Mouse (Mus musculus): Measurements from ENCODE around the gene Gm21897.
"Not testable (repeated sequence)": the region's sequence is repeated elsewhere in the genome, so short reads cannot be mapped to it uniquely, and the experiment has no call there.

The Gm21897 gene

DNA sequence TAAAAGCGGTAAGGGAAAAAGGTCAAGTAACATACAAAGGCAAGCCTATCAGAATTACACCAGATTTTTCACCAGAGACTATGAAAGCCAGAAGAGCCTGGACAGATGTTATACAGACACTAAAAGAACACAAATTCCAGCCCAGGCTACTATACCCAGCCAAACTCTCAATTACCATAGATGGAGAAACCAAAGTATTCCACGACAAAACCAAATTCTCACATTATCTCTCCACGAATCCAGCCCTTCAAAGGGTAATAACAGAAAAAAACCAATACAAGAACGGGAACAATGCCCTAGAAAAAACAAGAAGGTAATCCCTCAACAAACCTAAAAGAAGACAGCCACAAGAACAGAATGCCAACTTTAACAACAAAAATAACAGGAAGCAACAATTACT lies at the start of gene Gm21897:
TSS of gene Gm21897 (plus strand) at position 301 of the 400 bp plus-strand sequence.
- not testable (repeated sequence) for DNase-seq

DNA sequence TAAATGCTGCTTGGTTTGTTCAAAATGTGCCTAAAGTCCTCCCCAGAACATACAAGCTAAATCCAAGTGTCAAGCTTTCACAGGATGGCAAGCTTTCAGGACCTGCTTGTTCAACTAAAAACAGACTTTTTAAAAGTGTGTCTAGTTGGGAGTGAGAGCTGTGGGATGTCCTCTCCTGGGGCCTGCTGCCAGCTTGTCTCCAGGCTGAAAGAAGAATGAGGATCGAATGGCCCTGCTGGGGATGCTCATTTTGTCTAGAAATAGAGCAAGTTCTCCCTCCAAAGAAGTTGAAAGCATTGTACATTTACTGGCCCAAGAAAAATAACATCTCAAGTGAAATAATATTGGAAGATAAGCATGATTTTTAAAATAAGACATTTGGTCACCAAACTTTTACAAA lies 45.0 kb upstream of the Gm21897 start:
- no peak for DNase-seq

DNA sequence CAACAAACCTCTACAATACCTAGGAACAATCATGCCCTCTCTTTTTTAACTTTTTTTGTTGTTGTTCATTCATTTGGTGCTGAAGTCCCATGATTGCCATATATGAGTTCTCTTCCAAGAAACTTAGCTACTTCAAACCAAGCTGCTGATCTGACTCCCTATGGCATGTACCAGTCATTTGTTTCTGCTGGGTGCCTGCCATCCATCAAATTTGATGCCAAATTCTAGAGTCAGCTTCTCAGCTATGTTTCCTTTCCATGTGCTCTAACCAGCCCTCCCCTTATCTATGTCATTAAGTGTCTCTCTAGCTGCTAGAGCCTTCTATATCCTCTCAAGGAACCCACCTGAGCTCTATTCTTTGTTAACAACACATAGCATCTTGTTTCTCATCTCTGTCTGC lies 39.8 kb upstream of the Gm21897 start:
- DNase-seq, result no peak

DNA sequence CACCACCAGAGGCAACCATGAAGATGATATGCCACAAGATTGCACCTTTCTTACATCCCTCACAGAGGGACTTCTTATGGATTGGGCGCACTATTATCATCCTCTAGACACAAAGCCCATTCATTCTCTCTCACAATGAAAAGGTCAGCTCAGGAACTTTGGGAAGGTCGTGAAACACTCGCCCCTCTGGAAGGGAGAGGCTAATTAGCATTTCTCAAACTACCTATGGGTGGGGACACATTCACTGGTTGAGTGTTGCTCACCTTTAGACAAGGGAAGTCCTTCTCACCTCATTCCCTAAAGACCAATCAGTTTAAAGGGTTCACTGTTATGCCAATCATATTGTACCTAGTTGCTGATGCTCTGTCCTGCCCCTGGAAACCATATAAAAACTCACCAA lies 24.2 kb upstream of the Gm21897 start:
- no peak for DNase-seq

DNA sequence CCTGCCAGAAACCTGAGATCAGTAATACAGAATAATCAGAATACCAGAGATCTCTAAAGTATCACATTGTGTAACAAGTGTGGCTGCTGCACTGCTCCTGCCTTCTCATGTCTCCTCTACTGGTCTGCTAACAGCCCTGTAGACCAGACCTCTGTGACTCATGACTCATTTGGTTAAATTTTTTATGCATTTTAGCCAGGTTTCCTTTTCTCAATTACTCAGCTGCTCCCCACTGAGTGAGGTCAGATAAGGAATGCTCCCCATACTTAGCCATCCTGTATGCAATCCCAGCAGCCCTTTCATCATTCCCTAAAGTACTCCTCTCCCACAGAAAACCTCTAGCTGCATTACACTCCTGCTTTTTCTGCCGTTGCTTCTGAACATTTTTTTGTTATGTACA lies 23.0 kb upstream of the Gm21897 start:
- DNase-seq, result no peak

DNA sequence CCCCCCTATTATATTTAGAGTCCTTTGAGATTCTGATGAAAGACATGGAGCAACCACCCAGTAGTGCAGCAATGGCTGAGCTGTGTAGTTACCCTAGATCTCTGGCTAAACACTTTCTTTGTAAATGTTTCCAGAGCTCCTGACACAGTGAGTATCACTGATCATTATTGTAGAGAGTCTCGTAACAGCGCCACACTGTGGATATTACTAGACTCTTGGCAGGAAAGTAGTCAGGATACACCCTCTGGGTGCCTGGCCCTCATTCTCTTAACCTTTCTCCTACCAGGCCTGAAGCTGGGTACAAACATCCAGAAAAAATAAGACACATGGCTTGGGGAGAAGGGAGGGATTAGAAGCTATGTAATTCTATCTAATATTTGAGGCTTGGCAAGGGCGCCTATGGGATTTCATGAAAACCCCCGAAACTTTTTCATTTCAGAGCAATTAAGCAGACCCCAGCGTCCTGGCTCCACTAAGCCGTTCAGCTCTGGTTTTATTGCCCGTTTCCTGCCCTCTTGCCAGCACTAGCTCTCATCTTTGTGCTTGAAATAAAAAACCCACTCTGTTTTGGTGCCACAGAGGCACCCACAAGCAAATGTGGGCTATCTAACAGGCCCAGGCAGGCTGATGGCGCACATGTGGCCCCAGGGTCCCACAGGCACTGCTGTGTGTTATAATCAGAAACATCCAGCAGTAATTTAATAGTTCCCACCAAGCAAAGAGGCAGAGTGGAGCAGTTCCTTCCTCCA lies 22.2 kb upstream of the Gm21897 start:
- no peak for DNase-seq

DNA sequence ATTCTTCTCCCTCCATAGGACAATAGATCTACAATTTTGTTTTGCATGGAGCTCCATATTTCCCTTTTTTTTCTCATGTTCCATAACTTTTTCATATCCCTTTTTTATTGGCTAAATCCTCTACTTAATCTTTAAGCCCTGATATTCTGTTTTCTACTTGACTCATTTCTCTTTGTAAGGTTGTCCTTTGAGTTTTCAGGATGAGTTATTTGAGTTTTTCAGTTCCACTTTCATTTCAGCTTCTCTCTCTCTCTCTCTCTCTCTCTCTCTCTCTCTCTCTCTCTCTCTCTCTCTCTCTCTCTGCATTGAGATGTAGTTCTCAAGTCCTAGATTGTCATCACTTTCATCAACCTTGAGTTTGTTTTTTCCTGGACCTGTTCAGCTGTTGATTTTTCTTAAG lies 17.3 kb downstream of the Gm21897 start:
- DNase-seq, result no peak

DNA sequence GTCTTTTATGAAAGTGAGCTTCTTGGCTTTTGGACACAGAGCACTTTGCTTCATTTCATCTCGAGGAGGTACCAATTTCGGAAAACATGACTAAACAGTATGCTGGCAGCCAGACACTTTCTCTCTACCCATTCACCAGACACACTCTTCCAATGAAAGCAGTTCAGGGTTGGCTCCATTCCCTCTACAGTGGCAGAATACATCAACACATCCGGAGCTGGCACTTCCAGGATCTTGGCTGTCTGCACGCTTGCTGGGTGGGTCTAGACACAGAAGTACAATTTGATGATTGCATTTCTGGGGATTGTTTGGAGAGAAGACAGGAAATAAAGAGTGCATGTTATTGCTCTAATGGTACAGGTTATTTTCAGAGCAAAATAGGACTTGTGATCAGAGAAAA lies 21.8 kb downstream of the Gm21897 start:
- peak; percentile 22 for DNase-seq

DNA sequence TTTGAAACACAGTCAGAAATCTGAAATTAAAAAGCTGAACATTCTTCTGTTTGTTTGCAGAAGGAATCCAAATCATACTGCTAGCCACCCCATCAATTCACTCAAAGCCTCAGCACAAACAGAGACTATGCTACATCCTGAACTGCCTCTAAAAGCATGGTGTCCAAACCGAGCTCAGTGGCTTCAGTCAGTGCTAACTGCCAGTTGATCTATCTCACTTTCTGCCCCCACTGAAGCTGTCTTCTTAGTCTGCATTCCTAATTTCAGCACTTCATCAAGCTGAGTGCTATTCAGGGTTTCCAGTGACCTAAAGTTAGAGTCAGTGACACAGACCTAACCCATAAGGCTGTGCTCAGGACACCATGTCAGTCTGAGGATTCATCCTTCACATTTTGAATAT lies 28.8 kb downstream of the Gm21897 start:
- DNase-seq, result no peak

DNA sequence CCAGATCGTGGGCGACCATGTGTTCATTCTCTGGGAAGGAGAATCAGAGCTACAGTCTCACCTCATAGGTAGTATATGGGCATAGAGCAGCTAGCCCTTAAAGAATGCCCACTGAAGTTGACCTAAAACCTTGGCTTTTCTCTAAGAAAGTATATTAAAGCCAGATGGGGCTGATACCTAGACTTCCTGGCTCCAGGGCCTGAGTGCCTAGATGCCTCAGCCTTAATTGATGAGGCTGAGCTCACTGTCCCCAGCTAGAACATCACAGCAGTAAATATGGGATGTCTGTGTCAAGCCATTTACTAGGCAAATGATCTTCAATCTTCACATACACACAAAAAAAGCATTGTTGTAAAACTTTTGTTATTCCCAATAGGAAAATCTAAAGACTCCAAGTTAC lies 32.1 kb downstream of the Gm21897 start:
- DNase-seq, result no peak

DNA sequence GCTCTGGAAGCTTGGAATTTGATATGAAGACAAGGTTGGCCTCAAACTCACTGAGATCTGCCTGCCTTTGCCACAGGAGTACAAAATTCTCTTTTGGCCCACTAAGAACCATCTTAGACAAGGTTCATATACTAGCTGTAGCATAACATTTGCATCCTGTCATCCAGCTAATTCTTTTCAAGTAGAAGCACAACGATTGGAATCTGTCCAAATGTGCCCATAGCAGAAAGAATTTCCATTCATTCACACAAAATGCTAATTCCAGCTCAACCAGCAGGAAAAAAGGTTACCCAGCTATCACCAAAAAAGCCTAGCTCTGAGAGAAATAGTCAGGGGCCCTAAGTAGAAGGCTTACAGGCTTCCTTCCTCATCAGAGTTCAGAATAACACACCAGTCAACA lies 34.0 kb downstream of the Gm21897 start:
- no peak for DNase-seq

DNA sequence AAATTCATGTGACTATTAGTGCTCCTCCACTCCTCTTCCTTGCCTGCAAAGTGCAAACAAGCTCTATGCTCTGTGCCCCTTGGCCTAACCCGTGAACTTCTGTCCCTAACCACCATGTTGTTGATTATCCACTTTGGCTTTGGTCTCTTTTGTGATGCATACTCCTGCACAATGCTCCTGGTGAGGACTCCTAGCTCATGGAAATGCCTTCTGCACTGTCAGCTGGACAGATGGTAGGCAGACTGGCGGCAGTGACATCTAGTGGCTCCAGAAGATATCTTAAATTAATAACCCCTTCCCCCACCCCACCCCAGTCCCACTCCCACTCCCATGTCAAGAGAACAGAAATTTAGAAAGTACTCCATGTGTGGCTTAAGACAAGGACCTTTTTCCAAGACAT lies 35.1 kb downstream of the Gm21897 start:
- no peak for DNase-seq

DNA sequence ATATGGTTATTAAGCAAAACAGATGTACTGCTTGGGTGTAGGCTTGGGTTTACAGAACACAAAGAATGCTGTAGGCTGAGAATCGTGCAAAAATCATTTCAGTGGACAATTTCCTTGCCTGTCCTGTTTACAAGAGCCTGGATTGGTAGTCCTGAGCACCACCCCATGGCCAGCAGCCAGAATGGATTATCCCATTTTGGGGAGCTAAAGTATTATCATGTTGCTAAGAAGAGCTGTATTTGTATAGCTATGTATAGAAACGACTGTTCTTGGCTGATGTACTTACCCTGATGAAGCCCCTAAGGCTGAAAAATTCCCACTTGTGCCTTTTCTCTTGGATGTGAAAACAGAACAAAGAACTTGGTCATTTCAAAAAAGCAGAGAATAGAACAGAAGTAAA lies 37.6 kb downstream of the Gm21897 start:
- DNase-seq, result no peak

DNA sequence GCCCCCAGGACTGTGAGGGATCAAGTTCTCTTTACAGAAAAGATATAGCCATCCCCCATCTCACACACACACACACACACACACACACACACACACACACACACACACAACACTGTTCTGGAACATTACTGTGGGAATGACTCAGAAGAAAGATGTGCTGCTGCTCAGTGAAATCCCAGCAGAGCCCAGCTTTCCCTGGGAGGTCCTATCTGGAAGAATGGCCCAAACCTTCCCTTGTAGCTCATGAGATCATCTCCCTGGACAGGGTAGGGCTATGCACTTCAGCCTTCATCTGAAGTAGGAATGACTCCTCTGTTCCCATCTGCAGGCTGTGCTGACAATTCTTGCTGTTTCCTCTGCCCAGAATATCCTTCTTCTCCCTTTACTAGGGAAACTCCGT lies 38.1 kb downstream of the Gm21897 start:
- DNase-seq, result no peak

DNA sequence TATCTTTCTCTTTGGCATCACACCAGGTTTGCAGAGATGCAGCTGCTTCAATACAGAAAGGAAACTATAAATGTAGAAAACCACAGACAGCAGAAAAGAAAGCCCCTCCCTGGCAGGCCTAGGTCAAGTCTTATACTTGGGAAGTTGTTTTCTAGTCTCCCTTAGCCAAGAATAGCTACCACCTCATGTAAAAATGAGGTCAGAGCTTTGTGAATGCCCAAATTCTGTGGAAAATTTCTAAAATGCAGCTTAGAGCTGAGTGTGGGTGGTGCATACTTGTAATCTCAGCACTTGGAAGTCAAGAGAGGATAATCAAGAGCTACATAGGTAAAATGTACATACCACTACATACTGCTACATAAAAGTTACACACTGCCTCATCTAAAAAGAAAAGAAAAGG lies 40.5 kb downstream of the Gm21897 start:
- no peak for DNase-seq

DNA sequence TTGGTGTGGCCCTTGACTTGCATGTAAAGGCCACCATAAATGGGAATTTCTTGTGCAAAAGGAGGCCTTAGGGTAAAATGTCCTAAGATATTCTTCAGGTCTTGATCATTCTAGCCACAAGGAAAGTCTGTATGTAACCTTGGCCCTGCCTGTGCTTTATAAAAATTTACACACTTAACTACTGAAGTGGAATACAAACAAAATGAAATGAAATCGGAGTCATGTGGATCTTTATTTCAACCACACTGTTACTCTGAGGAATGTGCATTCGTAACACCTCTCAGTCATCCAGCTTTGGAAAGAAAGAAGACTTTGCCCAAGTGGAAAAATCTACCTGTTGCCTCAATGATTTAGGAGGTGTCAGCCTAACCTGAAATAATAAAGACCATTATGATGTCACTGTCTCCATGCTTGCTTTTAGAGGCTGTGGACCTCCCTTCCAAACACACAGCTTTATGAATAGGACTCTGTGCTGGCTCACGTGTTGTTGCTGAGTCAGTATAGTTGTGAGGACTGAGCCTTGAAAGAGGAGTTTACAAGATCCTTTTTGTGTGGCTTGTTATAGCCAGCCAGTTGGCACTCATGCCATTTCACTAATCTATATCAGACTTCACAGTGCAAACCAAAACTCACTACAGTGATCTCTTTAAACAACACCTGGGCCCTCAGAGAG lies 42.0 kb downstream of the Gm21897 start:
- no peak for DNase-seq

DNA sequence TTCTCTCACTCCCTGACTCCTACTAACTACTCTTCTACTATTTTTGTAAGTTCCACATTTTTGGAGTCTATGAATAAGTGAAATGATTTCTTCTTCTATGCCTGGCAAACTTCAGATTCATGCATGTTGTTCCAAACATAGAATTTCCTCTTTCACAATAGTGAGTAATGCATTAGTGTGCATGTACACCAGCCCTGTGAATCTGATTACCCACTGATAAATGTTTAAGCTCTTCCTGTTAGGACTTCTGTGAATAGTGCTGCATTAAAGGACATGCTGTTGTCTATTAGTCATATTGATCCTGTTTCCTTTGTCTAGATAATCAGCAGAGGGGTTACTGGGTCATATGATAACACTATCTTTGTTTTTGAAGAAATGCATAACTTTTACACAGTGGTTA lies 43.6 kb downstream of the Gm21897 start:
- DNase-seq, result no peak

Measured in kidney, adult 11 months (tissue).